Mouse (Mus musculus): ENCODE measurements around the gene Mospd1.
A peak's percentile ranks its signal among the peaks of the same experiment; 100 is the strongest.

The Mospd1 gene

GRCm38 (mm10) chrX:53370366-53370740 lies at the start of gene Mospd1:
Gene Mospd1 (minus strand): TSS chrX:53370502.
- DNase-seq, result peak; percentile 80

- peak in 1 of 2 experiments; percentile 1 for DNase-seq
These were observed 16.1 kb upstream of the Mospd1 start for GRCm38 (mm10) chrX:53386362-53386761.

- no peak for DNase-seq
These were observed 12.8 kb upstream of the Mospd1 start for GRCm38 (mm10) chrX:53383122-53383521.

DNA sequence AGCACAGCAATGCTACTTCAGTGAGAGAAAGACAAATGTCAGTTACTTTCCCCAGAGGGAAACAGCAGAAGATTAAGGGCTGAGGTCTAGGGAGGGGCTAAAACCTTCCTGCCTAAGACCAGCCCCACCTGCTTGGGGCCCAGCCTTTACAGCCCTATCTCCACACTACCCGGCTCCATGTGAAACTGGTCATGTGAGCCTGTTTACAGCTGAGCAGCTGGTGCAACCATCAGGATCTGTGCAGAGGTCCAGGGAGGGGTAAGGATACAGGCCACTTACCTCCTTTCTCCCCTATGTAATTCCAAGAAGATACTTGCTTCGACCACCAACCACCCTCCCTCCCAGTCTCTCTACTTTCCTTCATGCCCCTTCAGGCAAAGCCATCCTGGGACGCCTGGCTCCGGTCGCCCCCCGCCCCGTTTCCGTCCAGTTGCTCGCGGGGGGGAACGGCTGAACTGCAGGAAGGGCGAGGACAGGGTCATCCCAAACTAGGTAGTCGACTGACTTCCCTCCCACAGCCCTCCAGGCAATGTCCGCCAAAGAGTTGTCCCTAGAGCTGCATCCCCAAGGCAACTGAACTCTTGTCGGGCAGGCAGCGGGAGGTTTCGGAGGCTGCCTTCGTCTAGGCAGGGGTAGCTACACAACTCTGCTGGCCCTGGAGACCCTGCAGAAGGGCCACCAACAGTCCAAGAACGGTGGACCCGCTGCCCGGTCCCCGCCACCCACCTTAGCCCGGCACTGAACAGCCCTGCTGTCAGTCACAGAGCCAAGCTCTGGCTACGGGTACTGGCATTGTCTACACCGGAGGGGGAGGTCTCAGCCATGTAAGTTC lies 552 bp downstream of the Mospd1 start:
- peak in 1 of 2 experiments; percentile 21 for DNase-seq

DNA sequence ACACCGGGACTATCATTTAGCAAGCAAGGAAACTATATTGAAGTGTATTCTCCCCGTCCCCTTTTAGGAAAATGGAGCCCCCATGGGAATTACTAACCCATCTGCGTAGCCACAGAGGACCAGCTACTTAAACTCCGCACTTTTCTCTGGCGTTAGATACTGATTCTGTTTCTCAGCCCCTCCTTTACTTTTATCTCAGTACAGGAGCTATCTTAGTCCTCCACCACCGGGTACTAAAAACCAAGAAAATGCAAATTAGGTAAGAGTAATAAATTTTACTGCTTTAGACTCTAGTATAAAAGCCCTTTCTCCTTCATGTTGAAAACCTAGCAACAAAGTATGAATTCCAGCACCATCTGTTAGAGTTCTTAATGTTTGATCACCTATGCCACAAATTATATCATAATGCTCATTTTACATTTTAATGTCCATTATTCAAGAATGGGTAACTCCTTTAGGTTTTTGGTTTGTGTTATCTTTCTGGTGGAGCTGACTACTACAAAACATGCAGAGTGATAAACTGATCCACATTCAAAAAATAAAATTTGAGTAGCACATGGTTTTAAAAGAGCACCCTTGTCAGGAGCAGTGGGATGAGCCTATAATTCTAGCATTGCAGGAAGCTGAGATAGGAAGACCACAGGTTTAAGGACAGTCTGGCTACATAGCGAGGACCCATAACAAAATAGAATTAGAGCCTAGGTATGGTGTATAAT lies 5.5 kb downstream of the Mospd1 start:
- DNase-seq, result no peak

- no peak for DNase-seq
These were observed 21.9 kb downstream of the Mospd1 start for GRCm38 (mm10) chrX:53348374-53348773.

GRCm38 (mm10) chrX:53341531-53341930 lies 28.8 kb downstream of the Mospd1 start:
- peak; percentile 63 to 71 for DNase-seq

DNA sequence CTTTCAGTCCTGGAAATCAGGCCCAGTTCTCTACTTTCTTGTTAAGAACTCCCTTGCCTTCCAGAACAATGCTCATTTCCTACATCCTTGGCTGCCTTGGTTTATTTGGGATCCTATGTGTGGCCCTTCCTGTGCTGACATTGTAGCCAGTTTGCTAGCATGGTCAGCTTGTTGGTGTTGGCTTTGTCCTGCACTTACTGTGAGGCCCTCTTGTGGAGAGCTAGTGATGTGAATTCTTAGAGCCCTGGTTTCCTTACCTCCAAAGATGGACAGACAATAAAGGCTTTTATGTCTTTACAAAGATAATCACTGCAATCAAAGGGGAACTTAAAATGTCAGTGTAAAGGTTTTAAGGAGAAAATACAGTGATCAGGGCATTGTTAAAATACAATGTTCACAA lies 32.9 kb downstream of the Mospd1 start:
- no peak for DNase-seq

GRCm38 (mm10) chrX:53330396-53330795 lies 39.9 kb downstream of the Mospd1 start:
- DNase-seq, result no peak

DNA sequence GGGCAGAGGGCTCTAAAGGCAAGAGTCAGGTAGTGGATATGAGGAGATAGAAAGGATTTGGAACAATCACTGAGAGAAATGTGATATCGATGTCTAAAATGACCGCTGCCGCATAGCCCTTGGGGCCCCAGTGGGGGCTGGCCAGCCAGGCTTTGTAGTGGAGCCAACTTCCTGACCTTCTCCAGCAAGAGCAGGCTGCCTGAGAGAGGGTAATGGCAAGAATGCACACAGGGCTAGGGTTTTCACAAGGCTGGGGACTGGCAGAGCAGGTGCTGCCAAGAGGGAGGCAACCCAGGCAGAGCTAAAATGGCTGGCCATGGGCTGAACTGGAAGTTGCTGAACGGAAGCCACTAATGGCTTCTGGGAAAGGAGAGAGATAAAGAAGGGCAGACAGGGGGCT lies 49.2 kb downstream of the Mospd1 start:
- no peak for DNase-seq

- no peak for DNase-seq
These were observed 49.7 kb downstream of the Mospd1 start for GRCm38 (mm10) chrX:53320564-53320963.

Data from cerebellum, postnatal 14 days (tissue).